Mouse (Mus musculus) kidney, adult 2 months (tissue): ENCODE measurements at regions not wholly inside any gene's neighbourhood (a gene's known extent, or its start where the extent isn't known, plus 50 kb on each side); places are given as distances from the start of the nearest gene placed in this dataset.

ENCODE experiments used
- CTCF ChIP-seq: fragments of 200-500 bp; conservative IDR thresholded peaks from 2 replicates; pipeline ENCODE4 v1.5.1; 2011; ENCODE audit warnings: low read depth, mild to moderate bottlenecking, control low read depth, low read length, moderate library complexity, mixed read lengths; ENCODE audit not compliant: insufficient read depth, insufficient read length
- POLR2A ChIP-seq: fragments of 200-500 bp; IDR thresholded peaks from one replicate; pipeline ENCODE4 v1.6.1; 2011; ENCODE audit warnings: low read depth, low read length, control low read depth

DNA sequence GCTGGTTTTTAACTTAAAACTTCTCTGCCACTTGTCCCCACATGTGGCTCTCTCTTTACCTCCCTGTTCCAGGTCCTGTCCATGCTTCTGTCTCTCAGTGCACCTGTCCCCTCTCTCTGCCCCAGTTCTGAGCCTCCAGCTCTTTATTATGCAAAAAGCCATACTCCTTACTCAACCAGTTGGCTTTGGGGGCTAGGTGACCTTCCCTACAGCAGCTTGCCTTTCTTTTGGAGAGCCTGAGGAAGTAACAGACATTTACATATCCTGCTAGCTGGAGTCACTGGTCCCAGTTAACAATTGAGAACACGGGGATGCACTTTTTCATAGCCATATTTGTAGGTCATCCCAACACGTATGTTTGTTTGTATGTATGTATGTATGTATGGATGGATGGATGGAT is 130.8 kb downstream of the Bmp7 start:
- no peak for TF ChIP-seq CTCF
- TF ChIP-seq POLR2A: no peak
